Mouse (Mus musculus): Measurements from ENCODE around the gene Traf3ip1.
A peak's percentile ranks its signal among the peaks of the same experiment; 100 is the strongest.

The Traf3ip1 gene

GRCm38 (mm10) chr1:91533961-91534723, 39.7 kb downstream of the Traf3ip1 start:
- DNase-seq (ENCODE audit: low spot score): no peak

DNA sequence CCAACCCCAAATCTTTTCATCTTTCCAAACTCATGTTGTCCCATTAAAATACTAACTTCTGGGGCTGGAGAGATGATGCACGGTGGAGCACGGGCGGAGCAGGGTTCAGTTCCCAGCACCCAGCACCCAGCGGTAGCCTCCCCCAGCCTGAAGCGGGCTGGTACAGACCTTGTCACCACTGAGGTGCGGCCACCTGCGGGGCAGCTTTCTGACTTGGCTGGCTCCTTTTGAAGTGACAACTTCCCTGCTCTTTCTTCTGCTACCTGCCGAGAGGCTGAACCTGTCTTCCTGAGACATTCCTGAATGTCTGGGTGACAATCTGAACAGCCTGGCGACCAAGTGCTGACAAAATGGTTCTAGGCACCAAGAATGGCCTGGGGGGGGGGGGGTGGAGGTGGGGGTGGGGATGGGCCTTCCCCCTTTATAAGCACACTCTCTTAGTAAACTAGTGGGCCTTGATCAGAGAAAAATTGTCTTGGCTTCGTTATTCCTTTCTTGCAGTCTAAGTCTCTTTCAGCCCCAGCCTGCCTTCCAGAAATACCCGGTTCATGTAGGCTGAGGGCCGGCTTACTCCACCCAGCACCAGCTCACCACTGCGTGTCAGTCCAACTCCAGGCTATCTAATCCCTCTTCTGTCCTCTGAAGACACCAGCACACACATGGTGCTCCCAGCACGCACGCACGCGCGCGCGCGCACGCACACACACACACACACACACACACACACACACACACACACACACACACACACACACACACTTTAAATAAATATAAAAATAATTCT, 43.5 kb downstream of the Traf3ip1 start:
- no peak for DNase-seq (ENCODE audit: low spot score)

- no peak for DNase-seq (ENCODE audit: low spot score)
Measured at GRCm38 (mm10) chr1:91538570-91538929, 44.1 kb downstream of the Traf3ip1 start.

- DNase-seq (ENCODE audit: low spot score): no peak
Measured at GRCm38 (mm10) chr1:91539246-91539645, 44.8 kb downstream of the Traf3ip1 start.

DNA sequence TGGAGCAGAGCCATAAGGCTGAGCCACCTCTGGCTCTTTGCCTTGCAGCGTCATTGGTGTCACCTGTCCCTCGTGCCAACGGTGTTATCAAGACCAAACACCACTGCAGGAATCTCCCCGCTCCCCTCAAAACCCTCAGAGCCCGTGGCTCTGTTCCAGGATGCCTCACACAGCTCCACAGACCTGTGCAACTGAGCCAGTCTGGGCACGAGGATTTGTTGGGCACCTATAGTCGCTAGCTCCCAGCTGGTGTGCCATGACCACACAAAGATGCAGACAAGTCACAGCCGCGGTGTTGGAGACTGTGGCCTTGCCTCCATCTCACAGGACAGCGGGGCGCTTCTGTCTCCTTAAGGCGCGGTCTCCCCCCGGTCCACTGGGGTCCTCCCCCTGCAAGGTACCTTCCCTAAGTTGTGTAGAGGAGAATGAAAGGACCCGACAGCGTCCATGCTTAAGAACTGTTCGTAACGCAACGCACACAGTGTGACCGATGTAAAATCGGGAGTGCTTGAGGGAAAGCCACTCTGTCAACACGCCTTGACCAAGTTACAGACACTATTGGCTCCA, 45.3 kb downstream of the Traf3ip1 start:
- DNase-seq (ENCODE audit: low spot score): no peak

GRCm38 (mm10) chr1:91540271-91540826, 45.9 kb downstream of the Traf3ip1 start, which contains the start of gene Asb1:
Asb1 (plus strand) TSS chr1:91540544.
- DNase-seq (ENCODE audit: low spot score): peak; percentile 80

- DNase-seq (ENCODE audit: low spot score): no peak
Measured at GRCm38 (mm10) chr1:91541042-91541592, 46.7 kb downstream of the Traf3ip1 start.

DNA sequence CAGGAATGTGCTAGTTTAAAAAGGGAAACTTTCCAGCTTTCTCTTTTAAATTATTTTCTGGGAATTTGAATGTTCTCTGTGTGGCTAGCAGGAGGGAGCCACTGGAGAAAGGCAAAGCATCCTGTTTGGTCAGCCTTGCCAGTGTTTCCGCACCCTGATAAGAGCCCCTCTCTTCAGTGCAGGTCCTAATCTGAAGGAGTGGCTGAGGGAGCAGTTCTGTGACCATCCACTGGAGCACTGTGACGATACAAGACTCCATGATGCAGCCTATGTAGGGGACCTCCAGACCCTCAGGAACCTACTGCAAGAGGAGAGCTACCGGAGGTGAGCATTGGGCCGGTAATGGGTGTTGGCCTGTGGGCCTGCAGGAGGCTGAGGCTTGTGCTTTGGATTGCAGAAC, 49.5 kb downstream of the Traf3ip1 start:
- DNase-seq (ENCODE audit: low spot score): no peak

DNA sequence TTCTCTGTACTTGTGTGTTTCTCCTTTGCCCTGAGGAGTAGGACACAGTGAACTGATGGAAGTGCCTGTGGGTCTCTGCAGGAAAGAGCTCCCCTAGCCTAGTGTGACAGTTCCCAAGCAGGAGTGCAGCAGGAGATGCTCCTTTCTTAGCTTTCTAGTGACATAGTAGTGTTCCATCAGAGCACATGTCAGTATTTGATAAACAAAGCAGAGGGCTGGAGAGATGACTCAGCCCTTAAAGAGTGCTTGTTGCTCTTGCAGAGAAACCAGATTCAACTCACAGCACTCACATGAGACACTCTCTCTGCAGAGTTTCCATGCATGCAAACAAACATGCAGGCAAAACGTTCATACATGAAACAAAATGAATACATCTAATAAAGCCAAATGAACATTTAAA, 50.8 kb downstream of the Traf3ip1 start:
- DNase-seq (ENCODE audit: low spot score): no peak

GRCm38 (mm10) chr1:91547567-91547966, 53.1 kb downstream of the Traf3ip1 start:
- DNase-seq (ENCODE audit: low spot score): no peak

DNA sequence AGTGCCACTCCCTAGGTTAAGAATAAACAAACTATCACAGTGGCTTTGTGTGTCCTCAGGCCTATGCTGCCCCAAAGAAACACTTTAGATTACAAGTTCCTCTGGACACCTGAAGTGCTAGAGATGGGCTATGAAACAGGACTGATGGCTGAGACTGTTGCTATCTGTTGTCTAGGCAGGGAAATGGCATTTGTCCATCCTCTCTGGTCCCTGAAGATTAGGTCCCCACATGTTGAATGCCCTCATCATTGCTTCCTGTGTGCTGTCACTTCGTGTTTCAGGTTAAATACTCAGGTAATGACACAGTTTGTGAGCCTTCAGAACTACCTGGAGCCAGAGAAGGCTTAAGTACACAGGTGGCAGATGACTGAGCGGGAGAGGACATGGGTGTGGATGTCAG, 54.6 kb downstream of the Traf3ip1 start:
- no peak for DNase-seq (ENCODE audit: low spot score)

DNA sequence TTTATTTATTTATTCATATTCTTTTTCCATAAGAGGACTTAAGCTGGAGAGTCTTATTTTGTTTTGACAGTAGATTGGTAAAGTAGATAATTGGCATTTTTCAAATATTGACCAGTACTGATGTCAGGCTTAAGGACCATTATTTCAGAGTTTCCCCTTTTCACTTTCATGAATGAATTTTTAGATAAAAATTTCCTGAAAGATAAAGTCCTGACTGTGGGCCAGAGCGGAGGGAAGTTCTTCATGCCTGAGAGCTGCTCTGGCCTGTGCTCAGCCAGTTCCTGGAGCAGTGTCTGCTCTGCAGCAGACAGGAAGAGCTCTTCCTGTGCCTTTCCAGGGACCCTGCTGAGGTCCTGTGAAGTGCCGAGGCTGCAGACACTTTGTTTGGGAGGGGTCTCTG, 62.7 kb downstream of the Traf3ip1 start:
- no peak for DNase-seq (ENCODE audit: low spot score)

- no peak for DNase-seq (ENCODE audit: low spot score)
Measured at GRCm38 (mm10) chr1:91561226-91561625, 66.8 kb downstream of the Traf3ip1 start.

DNA sequence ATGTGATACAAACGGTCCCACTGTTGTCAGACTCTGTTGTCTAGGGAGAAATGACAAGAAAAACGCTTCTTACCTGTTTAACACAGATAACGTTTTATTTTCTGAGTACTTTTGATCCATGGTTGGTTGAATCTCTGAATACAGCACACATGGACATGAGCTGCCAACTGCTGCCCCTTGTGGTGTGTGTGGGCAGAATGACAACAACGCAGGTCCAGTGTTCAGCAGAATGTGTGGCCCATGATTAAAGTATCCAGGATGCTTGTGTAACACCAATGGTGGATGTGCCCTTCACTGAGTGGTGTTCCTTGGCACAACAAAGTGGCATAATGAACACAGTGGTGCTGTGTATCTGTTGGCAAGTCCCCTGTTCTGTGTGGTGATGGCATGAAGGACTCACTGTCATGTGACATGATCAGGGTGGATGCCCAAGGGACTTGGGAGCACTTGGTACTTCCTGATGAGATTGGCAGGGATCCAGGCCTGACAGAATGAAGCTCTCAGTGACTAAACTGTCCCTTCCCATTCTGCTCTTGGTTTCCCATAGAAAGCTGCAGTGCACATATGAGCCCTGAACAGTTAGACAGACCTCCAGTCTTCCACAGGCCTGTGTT, 68.6 kb downstream of the Traf3ip1 start:
- DNase-seq (ENCODE audit: low spot score): no peak

DNA sequence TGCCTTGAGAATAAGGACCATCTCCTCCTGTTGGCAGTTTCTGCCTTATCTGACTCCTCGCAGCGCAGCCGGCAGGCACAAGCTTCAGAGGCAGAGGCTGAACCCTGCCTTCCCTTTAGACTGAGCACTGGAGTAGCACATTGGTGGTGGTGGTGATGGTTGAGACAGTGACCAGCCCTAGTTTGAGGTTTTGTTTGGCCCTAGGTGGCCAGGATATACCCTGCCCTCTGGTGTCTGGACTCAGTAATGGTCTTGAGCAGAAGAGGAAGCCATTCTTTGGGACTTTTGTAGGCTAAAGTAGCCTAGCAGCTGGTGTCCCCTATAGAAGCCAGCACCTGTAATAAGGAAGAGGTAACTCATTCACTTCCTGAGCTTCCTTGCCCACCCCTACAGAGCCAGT, 69.6 kb downstream of the Traf3ip1 start:
- no peak for DNase-seq (ENCODE audit: low spot score)

GRCm38 (mm10) chr1:91564598-91564997, 70.2 kb downstream of the Traf3ip1 start:
- DNase-seq (ENCODE audit: low spot score): no peak

- DNase-seq (ENCODE audit: low spot score): no peak
Measured at GRCm38 (mm10) chr1:91567269-91567668, 72.8 kb downstream of the Traf3ip1 start.

- no peak for DNase-seq (ENCODE audit: low spot score)
Measured at GRCm38 (mm10) chr1:91572458-91572857, 78.0 kb downstream of the Traf3ip1 start.

DNA sequence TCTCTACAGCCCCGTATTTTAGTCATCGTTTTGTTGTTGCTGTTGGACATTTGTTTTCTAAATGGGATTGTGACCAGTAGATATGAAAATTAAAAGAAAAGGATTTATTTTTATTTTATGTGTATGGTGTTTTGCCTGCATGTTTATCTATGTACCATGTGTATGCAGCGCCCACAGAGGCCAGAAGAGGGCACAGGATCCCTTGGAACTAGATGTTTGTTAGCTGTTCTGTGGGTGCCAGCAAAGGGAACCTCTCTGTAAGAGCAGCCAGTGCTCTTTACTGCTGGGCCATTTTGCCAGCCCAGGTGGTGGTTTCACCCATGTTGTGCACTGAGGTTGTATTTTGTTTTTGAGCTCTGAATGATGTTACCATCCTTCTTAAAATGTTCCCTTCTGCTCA, 79.8 kb downstream of the Traf3ip1 start:
- peak; percentile 44 for DNase-seq (ENCODE audit: low spot score)

DNA sequence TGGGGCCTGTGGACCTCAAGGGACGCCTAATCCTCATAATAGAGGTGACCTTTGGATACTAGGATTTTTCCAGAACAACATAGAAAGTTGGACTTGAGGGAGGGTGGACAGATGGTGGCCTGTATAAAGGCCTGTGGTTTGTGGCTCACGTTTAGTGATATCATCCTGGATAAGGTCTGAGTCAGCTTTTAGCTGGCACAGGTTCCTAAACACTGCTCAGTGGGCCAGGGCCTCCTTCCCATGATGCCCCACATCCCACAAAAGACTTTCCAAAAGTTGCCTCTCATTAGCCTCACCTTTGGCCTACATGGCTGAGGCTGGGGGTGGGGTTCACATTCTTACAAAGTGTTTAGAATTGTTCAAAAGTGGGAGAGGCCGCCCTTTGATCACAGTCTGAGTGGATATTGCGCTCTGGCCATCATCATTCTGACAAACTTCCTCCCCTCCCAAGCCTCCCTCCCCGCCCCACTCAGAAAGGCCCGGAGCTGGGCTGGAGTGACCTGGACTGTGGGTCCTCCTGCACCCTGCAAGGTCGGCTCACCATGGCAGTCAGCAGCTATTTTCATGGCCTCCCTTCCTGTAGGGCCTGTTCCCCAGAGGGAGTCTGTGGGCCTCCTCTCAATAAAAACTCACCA, 83.6 kb downstream of the Traf3ip1 start:
- DNase-seq (ENCODE audit: low spot score): peak; percentile 12

Data from ovary, postnatal 14 days (tissue).